In the genomic region with DNA sequence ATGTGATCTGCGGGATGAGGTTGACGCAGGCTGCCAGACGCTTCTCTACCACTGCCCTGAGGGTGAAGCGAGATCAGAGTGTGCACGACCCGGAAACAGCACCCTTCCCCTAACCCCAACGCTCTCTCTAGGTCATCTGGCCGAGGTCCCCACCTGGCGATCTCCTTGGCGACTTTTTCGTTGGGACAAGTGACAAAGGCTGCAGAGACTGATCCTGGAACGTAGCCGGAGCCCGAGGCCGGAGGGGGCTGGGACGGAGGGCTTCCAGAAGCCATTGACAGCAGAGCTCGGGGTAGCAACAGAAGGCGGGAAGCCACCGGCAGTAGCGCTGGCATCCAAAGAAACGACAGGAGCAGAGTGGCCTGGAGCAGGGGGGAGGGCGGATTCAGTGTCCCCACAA, we compare ENCODE assay signal across 8 mouse cellular contexts. TPM values are rescaled to one million over a fixed set of nuclear protein-coding genes. Genes with fewer than 3 reads are reported as not detected.
DNase-seq lines count a peak whose midpoint lies in the region; ATAC-seq and TF ChIP-seq lines count a peak whose summit lies in the region.

No protein-coding gene starts in this region.

- H3K27me3 ChIP-seq in testis, adult 2 months (ENCODE audit: control insufficient read depth, insufficient read depth, low read length): no peaks in the 10 kb centered on the region
- no peaks in the 10 kb centered on the region for H3K27me3 ChIP-seq in intestine, embryonic 15.5 days (replicated peaks)
- no peaks in the 10 kb centered on the region for H3K27me3 ChIP-seq in midbrain, embryonic 15.5 days (replicated peaks)

- ATAC-seq in intestine, embryonic 15.5 days: peak; percentile 1; the same call in 1 of the 2 replicates
- no peak for ATAC-seq in midbrain, embryonic 15.5 days (replicated peaks)

- H3K27ac ChIP-seq in testis, adult 2 months (ENCODE audit: control insufficient read depth, insufficient read depth, low read depth, low read length): peak overlapping the region; percentile 78
- peak overlapping the region; percentile 90 for H3K27ac ChIP-seq in intestine, embryonic 15.5 days
- peak overlapping the region; percentile 94 for H3K27ac ChIP-seq in midbrain, embryonic 15.5 days

- TF ChIP-seq CTCF in testis, adult 2 months (IDR thresholded peaks at IDR 0.05; ENCODE audit: control insufficient read depth, insufficient read depth, insufficient replicate concordance, low read depth, low read length): no peak

- WGBS in intestine, embryonic 15.5 days: under 1% methylated on average over 22 of the region's 22 CpGs
- WGBS in midbrain, embryonic 15.5 days: under 1% methylated on average over 22 of the region's 22 CpGs

- no peak for TF ChIP-seq POLR2A in testis, adult 2 months (IDR thresholded peaks at IDR 0.05; ENCODE audit: control insufficient read depth, low read depth, low read length)

- H3K4me2 ChIP-seq in intestine, embryonic 15.5 days (replicated peaks): peak overlapping the region; percentile 95
- peak overlapping the region; percentile 98 for H3K4me2 ChIP-seq in midbrain, embryonic 15.5 days

- H3K36me3 ChIP-seq in testis, adult 2 months (ENCODE audit: control insufficient read depth, insufficient read depth, low read length): no peaks in the 10 kb centered on the region; the same call in 1 of the 2 replicates
- H3K36me3 ChIP-seq in intestine, embryonic 15.5 days: peaks cover 7% of the 10 kb centered on the region; the same call in 1 of the 2 replicates
- H3K36me3 ChIP-seq in midbrain, embryonic 15.5 days (replicated peaks): 0 out of 2 replicates have a peak, but pooled peaks cover 5% of the 10 kb centered on the region

- peaks cover 40% of the 10 kb centered on the region for H3K4me1 ChIP-seq in testis, adult 2 months (ENCODE audit: control insufficient read depth, insufficient read depth, low read length)
- peaks cover 31% of the 10 kb centered on the region for H3K4me1 ChIP-seq in intestine, embryonic 15.5 days (replicated peaks)
- peaks cover 54% of the 10 kb centered on the region for H3K4me1 ChIP-seq in midbrain, embryonic 15.5 days

- H3K4me3 ChIP-seq in testis, adult 2 months (ENCODE audit: control insufficient read depth, low read depth, low read length): peak overlapping the region; percentile 76
- peak overlapping the region; percentile 68 for H3K4me3 ChIP-seq in intestine, embryonic 15.5 days (replicated peaks)
- H3K4me3 ChIP-seq in midbrain, embryonic 15.5 days: peak overlapping the region; percentile 81

- H3K9me3 ChIP-seq in intestine, embryonic 15.5 days: no peaks in the 10 kb centered on the region
- H3K9me3 ChIP-seq in midbrain, embryonic 15.5 days: no peaks in the 10 kb centered on the region

- peak; percentile 34 for DNase-seq in adrenal gland, postnatal 25 days
- DNase-seq in adrenal gland, postnatal 4 days (ENCODE audit: low spot score in 2 of 2): no peak
- DNase-seq in testis, postnatal 14 days (ENCODE audit: low spot score): no peak
- DNase-seq in right cerebral cortex, adult 18-20 months: no peak
- DNase-seq in MN1 (ENCODE audit: low spot score): no peak

- H3K9ac ChIP-seq in intestine, embryonic 15.5 days: peak overlapping the region; percentile 76
- peak overlapping the region; percentile 62 for H3K9ac ChIP-seq in midbrain, embryonic 15.5 days

RNA-seq across cellular contexts. Expression of gene Cuta, which starts 0.6 kb away (rescaled TPM):
- 150 and 153 TPM in 2 replicates for total RNA-seq in adrenal gland, postnatal 25 days (2021)
- 100 to 1,000 TPM; 127 to 132 TPM for total RNA-seq in adrenal gland, postnatal 4 days (2021)
- 24.0 and 30.9 TPM in 2 replicates for polyA plus RNA-seq in testis, adult 2 months (2012; rRNA removed)
- 246 and 261 TPM in 2 replicates for polyA plus RNA-seq in intestine, embryonic 15.5 days (2015; fragmentation: Nextera tagmentation; extraction: Ambion mirVana)
- polyA plus RNA-seq in midbrain, embryonic 15.5 days (2015; fragmentation: Nextera tagmentation; extraction: Ambion mirVana): 127 and 131 TPM in 2 replicates

RNA-seq across cellular contexts. Expression of gene Syngap1, which starts 2.3 kb away (rescaled TPM):
- 25.9 and 26.7 TPM in 2 replicates for total RNA-seq in adrenal gland, postnatal 25 days (2021)
- total RNA-seq in adrenal gland, postnatal 4 days (2021): 10 to 100 TPM; 29.7 to 37.1 TPM
- 109 and 113 TPM in 2 replicates for polyA plus RNA-seq in testis, adult 2 months (2012; rRNA removed)
- polyA plus RNA-seq in intestine, embryonic 15.5 days (2015; fragmentation: Nextera tagmentation; extraction: Ambion mirVana): 1.2 and 1.6 TPM in 2 replicates
- polyA plus RNA-seq in midbrain, embryonic 15.5 days (2015; fragmentation: Nextera tagmentation; extraction: Ambion mirVana): 6.0 and 7.3 TPM in 2 replicates

RNA-seq across cellular contexts. Expression of gene Phf1, which starts 5.9 kb away (rescaled TPM):
- 29.8 and 44.1 TPM in 2 replicates for total RNA-seq in adrenal gland, postnatal 25 days (2021)
- total RNA-seq in adrenal gland, postnatal 4 days (2021): 10 to 100 TPM; 32.0 to 33.4 TPM
- 132 and 136 TPM in 2 replicates for polyA plus RNA-seq in testis, adult 2 months (2012; rRNA removed)
- 6.6 and 6.9 TPM in 2 replicates for polyA plus RNA-seq in intestine, embryonic 15.5 days (2015; fragmentation: Nextera tagmentation; extraction: Ambion mirVana)
- 27.2 and 29.5 TPM in 2 replicates for polyA plus RNA-seq in midbrain, embryonic 15.5 days (2015; fragmentation: Nextera tagmentation; extraction: Ambion mirVana)

RNA-seq across cellular contexts. Expression of gene Kifc5b, which starts 21.8 kb away (rescaled TPM):
- 3.5 and 4.0 TPM in 2 replicates for total RNA-seq in adrenal gland, postnatal 25 days (2021)
- 10 to 100 TPM; 11.8 to 12.2 TPM for total RNA-seq in adrenal gland, postnatal 4 days (2021)
- 6.5 TPM in 2 replicates for polyA plus RNA-seq in testis, adult 2 months (2012; rRNA removed)
- polyA plus RNA-seq in intestine, embryonic 15.5 days (2015; fragmentation: Nextera tagmentation; extraction: Ambion mirVana): 5.1 and 6.5 TPM in 2 replicates
- polyA plus RNA-seq in midbrain, embryonic 15.5 days (2015; fragmentation: Nextera tagmentation; extraction: Ambion mirVana): 3.3 and 3.5 TPM in 2 replicates

RNA-seq across cellular contexts. Expression of gene Zbtb9, which starts 34.2 kb away (rescaled TPM):
- 5.1 and 8.0 TPM in 2 replicates for total RNA-seq in adrenal gland, postnatal 25 days (2021)
- 1 to 10 TPM; 8.0 to 9.6 TPM for total RNA-seq in adrenal gland, postnatal 4 days (2021)
- polyA plus RNA-seq in testis, adult 2 months (2012; rRNA removed): 9.8 and 11.9 TPM in 2 replicates
- polyA plus RNA-seq in intestine, embryonic 15.5 days (2015; fragmentation: Nextera tagmentation; extraction: Ambion mirVana): 14.0 and 14.2 TPM in 2 replicates
- 15.4 and 16.9 TPM in 2 replicates for polyA plus RNA-seq in midbrain, embryonic 15.5 days (2015; fragmentation: Nextera tagmentation; extraction: Ambion mirVana)

Comparison
In these comparisons a context has a peak if more than half of its experiments do, and no peak if none do; other contexts are left out.
1. RNA of gene Syngap1, which starts 2.3 kb away (polyA plus RNA-seq): 109 to 113 TPM in testis, adult 2 months; 6.0 to 7.3 TPM in midbrain, embryonic 15.5 days and 1.2 to 1.6 TPM in intestine, embryonic 15.5 days; every median in the first group is over 10 times any median in the second.
2. Peak in every context shown above with its lines, with median percentiles within 50 percentile points of each other: H3K27ac ChIP-seq and H3K4me3 ChIP-seq.